Mouse (Mus musculus) stomach, embryonic 15.5 days (tissue): ENCODE data around the gene Rftn1. TPM values are rescaled to one million over a fixed set of nuclear protein-coding genes. Genes with fewer than 3 reads are reported as not detected.

Experiments
- polyA plus RNA-seq: library from polyadenylated mRNA; unstranded; fragments of >200 nt; fragmentation: Nextera tagmentation; extraction: Ambion mirVana; gene quantifications from 2 replicates; pipeline ENCODE4 v1.2.1, GENCODE M21; 2015

Rftn1 gene
- polyA plus RNA-seq, 1 experiment from 2014 or later, result 11.4 TPM

Other genes starting within 250 kb of the Rftn1 start
- gene Dazl, start 103.0 kb upstream of the Rftn1 start, polyA plus RNA-seq, result 0.06 and 0.14 TPM in 2 replicates